In genomic region chr19:29520996-29521560, GRCm38 (mm10) we compare ENCODE assay signal across 8 mouse cellular contexts. TPM values are rescaled to one million over a fixed set of nuclear protein-coding genes. Genes with fewer than 3 reads are reported as not detected.
DNase-seq lines count a peak whose midpoint lies in the region; ATAC-seq and TF ChIP-seq lines count a peak whose summit lies in the region.

No protein-coding gene starts in this region.

- 25% methylated on average over 10 of the region's 10 CpGs for WGBS in lung, postnatal 0 days
- 26% methylated on average over 10 of the region's 10 CpGs for WGBS in lung, adult 2 months
- WGBS in limb, embryonic 11.5 days: 56% methylated on average over 10 of the region's 10 CpGs
- WGBS in stomach, embryonic 14.5 days: 38% methylated on average over 10 of the region's 10 CpGs

- H3K4me1 ChIP-seq in lung, postnatal 0 days (ENCODE audit: insufficient read depth, low read depth, low read length): peaks cover 7% of the 10 kb centered on the region; the same call in 1 of the 2 replicates
- H3K4me1 ChIP-seq in lung, adult 2 months (ENCODE audit: control insufficient read depth, insufficient read depth, low read length): peaks cover 9% of the 10 kb centered on the region
- no peaks in the 10 kb centered on the region; the same call in 1 of the 2 replicates for H3K4me1 ChIP-seq in embryonic fibroblast, embryonic 13.5 days (ENCODE audit: control insufficient read depth, insufficient read depth, low read length)
- H3K4me1 ChIP-seq in limb, embryonic 11.5 days (ENCODE audit: control insufficient read depth, insufficient read depth, low read length): peaks cover 6% of the 10 kb centered on the region
- H3K4me1 ChIP-seq in stomach, embryonic 14.5 days (ENCODE audit: control insufficient read depth, insufficient read depth, low read length): peaks cover 11% of the 10 kb centered on the region; the same call in 1 of the 2 replicates

- peak overlapping the region; percentile 77 for H3K4me2 ChIP-seq in lung, postnatal 0 days (replicated peaks; ENCODE audit: low read depth, low read length)
- H3K4me2 ChIP-seq in limb, embryonic 11.5 days (ENCODE audit: low read depth, severe bottlenecking): peak overlapping the region; percentile 43; the same call in 1 of the 2 replicates
- H3K4me2 ChIP-seq in stomach, embryonic 14.5 days (replicated peaks; ENCODE audit: low read depth, low read length): peak overlapping the region; percentile 49

- ATAC-seq in lung, postnatal 0 days: no peak
- ATAC-seq in limb, embryonic 11.5 days (ENCODE audit: insufficient number of reproducible peaks, low FRiP score, low TSS enrichment, low read depth): no peak
- no peak for ATAC-seq in stomach, embryonic 14.5 days (ENCODE audit: insufficient number of reproducible peaks, insufficient read depth, low FRiP score, low read depth)
- no peak for ATAC-seq in frontal cortex, adult (ENCODE audit: low TSS enrichment)

- DNase-seq in lung, postnatal 0 days (ENCODE audit: low spot score): peak; percentile 42
- no peak for DNase-seq in lung, adult 2 months
- no peak for DNase-seq in limb, embryonic 11.5 days (ENCODE audit: low spot score)
- DNase-seq in adrenal gland, postnatal 4 days (ENCODE audit: low spot score in 2 of 2): no peak
- no peak for DNase-seq in cerebellum, adult 8-10 months

- TF ChIP-seq CTCF in lung, postnatal 0 days (IDR thresholded peaks at IDR 0.05): no peak
- no peak for TF ChIP-seq CTCF in lung, adult 2 months (IDR thresholded peaks at IDR 0.05; ENCODE audit: insufficient read depth, low read length)
- TF ChIP-seq CTCF in embryonic fibroblast, embryonic 13.5 days (IDR thresholded peaks at IDR 0.05; ENCODE audit: borderline replicate concordance, insufficient read depth, low read length): no peak

- H3K4me3 ChIP-seq in lung, postnatal 0 days (ENCODE audit: low read depth, low read length): peak overlapping the region; percentile 95
- H3K4me3 ChIP-seq in lung, adult 2 months (replicated peaks; ENCODE audit: extremely low read depth, low read depth, low read length): no peak overlapping the region
- H3K4me3 ChIP-seq in embryonic fibroblast, embryonic 13.5 days (ENCODE audit: insufficient read depth, low read length): peak overlapping the region; percentile 93
- no peak overlapping the region for H3K4me3 ChIP-seq in limb, embryonic 11.5 days (ENCODE audit: low read depth, low read length)
- peak overlapping the region; percentile 75 for H3K4me3 ChIP-seq in stomach, embryonic 14.5 days (ENCODE audit: low read depth, low read length)

- no peaks in the 10 kb centered on the region for H3K36me3 ChIP-seq in lung, postnatal 0 days (ENCODE audit: insufficient read depth, low read length)
- no peaks in the 10 kb centered on the region for H3K36me3 ChIP-seq in limb, embryonic 11.5 days (ENCODE audit: control insufficient read depth, insufficient read depth, low read length)
- no peaks in the 10 kb centered on the region for H3K36me3 ChIP-seq in stomach, embryonic 14.5 days (ENCODE audit: control insufficient read depth, insufficient read depth, low read length)

- no peak for TF ChIP-seq EP300 in lung, postnatal 0 days (IDR thresholded peaks at IDR 0.05)

- no peaks in the 10 kb centered on the region for H3K27me3 ChIP-seq in lung, postnatal 0 days (replicated peaks; ENCODE audit: insufficient read depth, low read length)
- no peaks in the 10 kb centered on the region for H3K27me3 ChIP-seq in limb, embryonic 11.5 days (ENCODE audit: control insufficient read depth, insufficient read depth, low read length)
- no peaks in the 10 kb centered on the region for H3K27me3 ChIP-seq in stomach, embryonic 14.5 days (ENCODE audit: control insufficient read depth, insufficient read depth, low read length)

- TF ChIP-seq POLR2A in lung, adult 2 months (IDR thresholded peaks at IDR 0.05; ENCODE audit: borderline replicate concordance, extremely low read depth, low read depth, low read length): no peak
- TF ChIP-seq POLR2A in embryonic fibroblast, embryonic 13.5 days (IDR thresholded peaks at IDR 0.05; ENCODE audit: low read depth, low read length): no peak

- no peaks in the 10 kb centered on the region for H3K9me3 ChIP-seq in lung, postnatal 0 days (ENCODE audit: low read length)
- no peaks in the 10 kb centered on the region for H3K9me3 ChIP-seq in limb, embryonic 11.5 days (ENCODE audit: control insufficient read depth, low read length)
- no peaks in the 10 kb centered on the region for H3K9me3 ChIP-seq in stomach, embryonic 14.5 days (ENCODE audit: control insufficient read depth, low read depth, low read length)

- H3K9ac ChIP-seq in lung, postnatal 0 days (replicated peaks; ENCODE audit: low read depth): peak overlapping the region; percentile 86; the same call in 1 of the 2 replicates
- no peak overlapping the region for H3K9ac ChIP-seq in limb, embryonic 11.5 days (ENCODE audit: low read length)
- H3K9ac ChIP-seq in stomach, embryonic 14.5 days (replicated peaks; ENCODE audit: low read depth, low read length): peak overlapping the region; percentile 80; the same call in 1 of the 2 replicates

- peak overlapping the region; percentile 97 for H3K27ac ChIP-seq in lung, postnatal 0 days (ENCODE audit: low read length)
- peak overlapping the region; percentile 76 for H3K27ac ChIP-seq in embryonic fibroblast, embryonic 13.5 days (ENCODE audit: insufficient read depth, low read length)
- H3K27ac ChIP-seq in limb, embryonic 11.5 days (replicated peaks; ENCODE audit: low read depth, low read length): no peak overlapping the region
- H3K27ac ChIP-seq in stomach, embryonic 14.5 days (ENCODE audit: low read length): no peak overlapping the region

RNA-seq across cellular contexts. Expression of gene Ric1, which starts 1.0 kb away (rescaled TPM):
- polyA plus RNA-seq in lung, postnatal 0 days (2015; fragmentation: Nextera tagmentation; extraction: Ambion mirVana): 17.7 and 18.6 TPM in 2 replicates
- polyA plus RNA-seq in lung, adult 2 months (2012; rRNA removed): 12.3 and 19.1 TPM in 2 replicates
- 31.0 and 39.2 TPM in 2 replicates for polyA plus RNA-seq in embryonic fibroblast, embryonic 13.5 days (2011; ENCODE audit: insufficient read length, low read depth, missing spikeins)
- 21.9 and 24.5 TPM in 2 replicates for polyA plus RNA-seq in limb, embryonic 11.5 days (2014; fragmentation: Nextera tagmentation; extraction: Ambion mirVana)
- polyA plus RNA-seq in stomach, embryonic 14.5 days (2014; fragmentation: Nextera tagmentation; extraction: Ambion mirVana): 20.8 and 21.7 TPM in 2 replicates
- total RNA-seq in adrenal gland, postnatal 4 days (2021): 10 to 100 TPM; 37.6 to 41.6 TPM

Comparison
In these comparisons a context has a peak if more than half of its experiments do, and no peak if none do; other contexts are left out.
1. H3K4me3 ChIP-seq: peak in lung, postnatal 0 days (single experiment), embryonic fibroblast, embryonic 13.5 days (single experiment) and stomach, embryonic 14.5 days (single experiment); none in lung, adult 2 months (single experiment) and limb, embryonic 11.5 days (single experiment).
2. H3K27ac ChIP-seq: peak in lung, postnatal 0 days (single experiment) and embryonic fibroblast, embryonic 13.5 days (single experiment); none in limb, embryonic 11.5 days (single experiment) and stomach, embryonic 14.5 days (single experiment).
3. Peak in every context shown above with its lines, with median percentiles within 50 percentile points of each other: H3K4me2 ChIP-seq.